Mouse (Mus musculus) neural tube, embryonic 15.5 days (tissue): ENCODE data around the gene Smarca4. TPM values are rescaled to one million over a fixed set of nuclear protein-coding genes. Genes with fewer than 3 reads are reported as not detected.
"Not testable (repeated sequence)": the region's sequence is repeated elsewhere in the genome, so short reads cannot be mapped to it uniquely, and the experiment has no call there.

ENCODE experiments used
- ATAC-seq: fragments of 200-750 bp; cut with Nextera tagmentation; 2 replicates; pipeline ENCODE4 v1.8.0; 2017; ENCODE audit warnings: mild to moderate bottlenecking, moderate TSS enrichment, moderate library complexity; ENCODE audit not compliant: low FRiP score
- H3K27ac ChIP-seq: fragments of 300-500 bp; sonication (generic); replicated peaks from 2 replicates; pipeline ENCODE4 v1.5.1; 2015; ENCODE audit warnings: mild to moderate bottlenecking, inconsistent platforms
- H3K27me3 ChIP-seq: fragments of 300-500 bp; sonication (generic); replicated peaks from 2 replicates; pipeline ENCODE4 v1.6.1; 2015; ENCODE audit warnings: inconsistent platforms
- H3K36me3 ChIP-seq: fragments of 300-500 bp; sonication (generic); 2 replicates; pipeline ENCODE4 v1.6.1; 2015; ENCODE audit warnings: inconsistent platforms
- H3K4me1 ChIP-seq: fragments of 300-500 bp; sonication (generic); 2 replicates; pipeline ENCODE4 v1.6.1; 2015; ENCODE audit warnings: inconsistent platforms
- H3K4me2 ChIP-seq: fragments of 300-500 bp; sonication (generic); 2 replicates; pipeline ENCODE4 v1.6.1; 2015; ENCODE audit warnings: inconsistent platforms, mild to moderate bottlenecking, moderate library complexity
- H3K4me3 ChIP-seq: fragments of 300-500 bp; sonication (generic); replicated peaks from 2 replicates; pipeline ENCODE4 v1.5.1; 2015; ENCODE audit warnings: mild to moderate bottlenecking, inconsistent platforms
- H3K9ac ChIP-seq: fragments of 300-500 bp; sonication (generic); replicated peaks from 2 replicates; pipeline ENCODE4 v1.6.1; 2015; ENCODE audit warnings: mild to moderate bottlenecking, inconsistent platforms
- H3K9me3 ChIP-seq: fragments of 300-500 bp; sonication (generic); replicated peaks from 2 replicates; pipeline ENCODE4 v1.6.1; 2016; ENCODE audit warnings: inconsistent platforms
- WGBS: fragments of 180-500 bp; shearing (Covaris S2); methylation state at CpG from one replicate; pipeline ENCODE4 v1.1.7; 2015; ENCODE audit warnings: mixed read lengths; 5-methylcytosine and 5-hydroxymethylcytosine counted together
- polyA plus RNA-seq: library from polyadenylated mRNA; unstranded; fragments of >200 nt; fragmentation: Nextera tagmentation; extraction: Ambion mirVana; gene quantifications from 2 replicates; pipeline ENCODE4 v1.2.1, GENCODE M21; 2015

Gene Smarca4
- polyA plus RNA-seq, 1 experiment from 2014 or later: 110 TPM

GRCm38 (mm10) chr9:21589538-21589937 lies 26.4 kb upstream of the Smarca4 start:
- WGBS: 95% methylated on average over 5 of the region's 5 CpGs
- H3K27me3 ChIP-seq: no peaks in the 10 kb centered on the region
- no peak for ATAC-seq
- H3K4me2 ChIP-seq: no peak overlapping the region
- no peak overlapping the region for H3K27ac ChIP-seq
- peaks cover 25% of the 10 kb centered on the region for H3K4me1 ChIP-seq
- H3K36me3 ChIP-seq: peaks cover 62% of the 10 kb centered on the region
- H3K4me3 ChIP-seq: no peak overlapping the region
- no peak overlapping the region for H3K9ac ChIP-seq
- no peaks in the 10 kb centered on the region for H3K9me3 ChIP-seq

- ATAC-seq: no peak
- Histone ChIP-seq H3K27me3 (no peaks in the 10 kb centered on the region), H3K4me2 (peak overlapping the region; percentile 75), H3K4me3 (peak overlapping the region; percentile 74; the same call in 1 of the 2 replicates), H3K27ac (no peak overlapping the region), H3K4me1 (peaks cover 36% of the 10 kb centered on the region), H3K36me3 (peaks cover 55% of the 10 kb centered on the region), H3K9ac (peak overlapping the region; percentile 63; the same call in 1 of the 2 replicates), H3K9me3 (no peaks in the 10 kb centered on the region)
- WGBS: 86% methylated on average over 6 of the region's 6 CpGs
Observed at GRCm38 (mm10) chr9:21591127-21591830, 24.7 kb upstream of the Smarca4 start.

GRCm38 (mm10) chr9:21591831-21592702 lies 23.9 kb upstream of the Smarca4 start:
- peak overlapping the region; percentile 74 for H3K4me3 ChIP-seq
- H3K36me3 ChIP-seq: peaks cover 51% of the 10 kb centered on the region
- peak overlapping the region; percentile 75 for H3K4me2 ChIP-seq
- 23% methylated on average over 17 of the region's 17 CpGs for WGBS
- ATAC-seq: peak; percentile 81
- peak overlapping the region; percentile 84 for H3K27ac ChIP-seq
- no peaks in the 10 kb centered on the region for H3K27me3 ChIP-seq
- peaks cover 36% of the 10 kb centered on the region for H3K4me1 ChIP-seq
- H3K9me3 ChIP-seq: no peaks in the 10 kb centered on the region
- peak overlapping the region; percentile 63 for H3K9ac ChIP-seq

- peak within 1 kb of the TSS; percentile 75 for H3K4me2 ChIP-seq
- WGBS: under 1% methylated on average over 30 of the region's 30 CpGs
- no peaks in the 10 kb centered on the region for H3K27me3 ChIP-seq
- peak within 1 kb of the TSS; percentile 81 for H3K9ac ChIP-seq
- ATAC-seq: peak; percentile 92
- H3K4me3 ChIP-seq: peak within 1 kb of the TSS; percentile 74
- peaks cover 45% of the 10 kb centered on the region for H3K36me3 ChIP-seq
- H3K9me3 ChIP-seq: no peaks in the 10 kb centered on the region
- peak within 1 kb of the TSS; percentile 88 for H3K27ac ChIP-seq
- H3K4me1 ChIP-seq: peaks cover 36% of the 10 kb centered on the region
Observed at GRCm38 (mm10) chr9:21592703-21593121, 23.3 kb upstream of the Smarca4 start, which contains the start of the genes Timm29 and Yipf2. Timm29 (plus strand) TSS chr9:21592722. Yipf2 (minus strand) TSS chr9:21592828.

- peak overlapping the region; percentile 75 for H3K4me2 ChIP-seq
- ATAC-seq: peak; percentile 69
Observed at GRCm38 (mm10) chr9:21593122-21593721, 22.7 kb upstream of the Smarca4 start.

GRCm38 (mm10) chr9:21594350-21594749 lies 21.6 kb upstream of the Smarca4 start:
- not testable (repeated sequence) for ATAC-seq, H3K27me3 ChIP-seq, H3K9me3 ChIP-seq, H3K27ac ChIP-seq
- peak overlapping the region; percentile 75 for H3K4me2 ChIP-seq
- H3K4me3 ChIP-seq: peak overlapping the region; percentile 74
- H3K36me3 ChIP-seq: peaks cover 28% of the 10 kb centered on the region
- H3K4me1 ChIP-seq: peaks cover 36% of the 10 kb centered on the region
- 89% methylated on average over 8 of the region's 8 CpGs for WGBS
- peak overlapping the region; percentile 81; the same call in 1 of the 2 replicates for H3K9ac ChIP-seq

More at GRCm38 (mm10) chr9:21593122-21593721, 22.7 kb upstream of the Smarca4 start:
- peaks cover 39% of the 10 kb centered on the region for H3K36me3 ChIP-seq
- peak overlapping the region; percentile 81 for H3K9ac ChIP-seq
- H3K4me1 ChIP-seq: peaks cover 36% of the 10 kb centered on the region
- WGBS: 2% methylated on average over 68 of the region's 69 CpGs
- no peaks in the 10 kb centered on the region for H3K9me3 ChIP-seq
- H3K27me3 ChIP-seq: no peaks in the 10 kb centered on the region
- H3K27ac ChIP-seq: peak overlapping the region; percentile 88
- H3K4me3 ChIP-seq: peak overlapping the region; percentile 74

- Histone ChIP-seq H3K9ac (0 out of 2 replicates have a peak overlapping the region, but pooled peaks have one; percentile 81), H3K27ac (no peak overlapping the region), H3K27me3 (no peaks in the 10 kb centered on the region), H3K4me3 (no peak overlapping the region), H3K9me3 (no peaks in the 10 kb centered on the region), H3K36me3 (peaks cover 23% of the 10 kb centered on the region), H3K4me1 (peaks cover 36% of the 10 kb centered on the region), H3K4me2 (peak overlapping the region; percentile 75)
- no peak for ATAC-seq
- 94% methylated on average over 2 of the region's 2 CpGs for WGBS
Observed at GRCm38 (mm10) chr9:21594838-21595237, 21.1 kb upstream of the Smarca4 start.

- H3K27me3 ChIP-seq: no peaks in the 10 kb centered on the region
- peaks cover 17% of the 10 kb centered on the region; the same call in 1 of the 2 replicates for H3K36me3 ChIP-seq
- 47% methylated on average over 2 of the region's 2 CpGs for WGBS
- peaks cover 21% of the 10 kb centered on the region for H3K4me1 ChIP-seq
- H3K9me3 ChIP-seq: no peaks in the 10 kb centered on the region
- no peak overlapping the region for H3K4me3 ChIP-seq
- no peak overlapping the region for H3K9ac ChIP-seq
- H3K27ac ChIP-seq: no peak overlapping the region
- H3K4me2 ChIP-seq: no peak overlapping the region
- ATAC-seq: no peak
Observed at GRCm38 (mm10) chr9:21598198-21598597, 17.8 kb upstream of the Smarca4 start.

GRCm38 (mm10) chr9:21600186-21600585 lies 15.8 kb upstream of the Smarca4 start:
- no peak for ATAC-seq
- peaks cover 4% of the 10 kb centered on the region for H3K4me1 ChIP-seq
- WGBS: 80% methylated on average over 3 of the region's 3 CpGs
- H3K4me3 ChIP-seq: no peak overlapping the region
- no peaks in the 10 kb centered on the region for H3K27me3 ChIP-seq
- H3K9ac ChIP-seq: no peak overlapping the region
- no peak overlapping the region for H3K4me2 ChIP-seq
- no peaks in the 10 kb centered on the region for H3K9me3 ChIP-seq
- peaks cover 10% of the 10 kb centered on the region; the same call in 1 of the 2 replicates for H3K36me3 ChIP-seq
- H3K27ac ChIP-seq: no peak overlapping the region

GRCm38 (mm10) chr9:21601073-21601472 lies 14.9 kb upstream of the Smarca4 start:
- no peak overlapping the region for H3K9ac ChIP-seq
- no peaks in the 10 kb centered on the region for H3K27me3 ChIP-seq
- no peaks in the 10 kb centered on the region for H3K4me1 ChIP-seq
- WGBS: 85% methylated on average over 2 of the region's 2 CpGs
- H3K9me3 ChIP-seq: no peaks in the 10 kb centered on the region
- no peak overlapping the region for H3K4me2 ChIP-seq
- no peak for ATAC-seq
- no peak overlapping the region for H3K4me3 ChIP-seq
- no peak overlapping the region for H3K27ac ChIP-seq
- peaks cover 6% of the 10 kb centered on the region; the same call in 1 of the 2 replicates for H3K36me3 ChIP-seq

GRCm38 (mm10) chr9:21601722-21602399 lies 14.1 kb upstream of the Smarca4 start:
- peak; percentile 70; the same call in 1 of the 2 replicates for ATAC-seq
- Histone ChIP-seq H3K4me3 (no peak overlapping the region), H3K27ac (no peak overlapping the region), H3K9ac (no peak overlapping the region), H3K4me1 (no peaks in the 10 kb centered on the region), H3K27me3 (no peaks in the 10 kb centered on the region), H3K9me3 (no peaks in the 10 kb centered on the region), H3K36me3 (peaks cover 2% of the 10 kb centered on the region; the same call in 1 of the 2 replicates), H3K4me2 (no peak overlapping the region)
- WGBS: 49% methylated on average over 10 of the region's 10 CpGs
